Mouse (Mus musculus): ENCODE measurements around the gene Prmt1. TPM values are rescaled to one million over a fixed set of nuclear protein-coding genes. Genes with fewer than 3 reads are reported as not detected.

The Prmt1 gene
- polyA plus RNA-seq, 1 experiment from 2014 or later = 258 TPM

GRCm38 (mm10) chr7:45004546-45004945 lies 18.2 kb upstream of the Prmt1 start:
- Histone ChIP-seq H3K27me3 (ENCODE audit: control insufficient read depth, insufficient read depth, low read length) (no peaks in the 10 kb centered on the region), H3K27ac (ENCODE audit: low read depth, low read length) (no peak overlapping the region)
- WGBS = 47% methylated on average over 3 of the region's 3 CpGs

DNA sequence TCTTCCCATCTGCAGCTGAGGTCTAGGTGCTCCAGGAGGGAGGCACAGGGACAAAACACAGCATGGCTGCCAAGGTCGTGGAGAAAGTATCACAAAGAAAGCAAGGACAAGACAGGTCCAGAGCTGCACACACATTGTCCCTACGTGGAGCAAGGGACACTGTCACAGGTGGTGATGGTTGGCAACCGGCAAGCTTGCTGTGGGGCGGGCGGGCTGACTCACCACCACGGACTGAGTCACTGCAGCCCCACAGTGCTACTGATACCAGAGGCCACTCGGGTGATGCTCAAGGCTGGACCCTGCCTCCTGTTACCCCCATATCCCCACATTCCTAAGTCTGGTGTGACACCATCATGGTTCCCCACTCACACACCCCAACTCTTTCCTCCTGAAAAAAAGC lies 16.1 kb upstream of the Prmt1 start:
- no peak overlapping the region for H3K27ac ChIP-seq (ENCODE audit: low read depth, low read length)
- H3K4me3 ChIP-seq (ENCODE audit: low read length) = no peak overlapping the region
- H3K4me1 ChIP-seq (ENCODE audit: control insufficient read depth, insufficient read depth, low read length) = peaks cover 15% of the 10 kb centered on the region
- ATAC-seq (ENCODE audit: low FRiP score, low TSS enrichment) = no peak
- H3K9me3 ChIP-seq (ENCODE audit: control insufficient read depth, low read length) = no peaks in the 10 kb centered on the region
- 90% methylated on average over 7 of the region's 7 CpGs for WGBS
- no peaks in the 10 kb centered on the region for H3K27me3 ChIP-seq (ENCODE audit: control insufficient read depth, insufficient read depth, low read length)
- peaks cover 76% of the 10 kb centered on the region for H3K36me3 ChIP-seq (ENCODE audit: control insufficient read depth, insufficient read depth, low read length)
- no peak overlapping the region for H3K9ac ChIP-seq (ENCODE audit: low read depth, low read length)
- no peak overlapping the region for H3K4me2 ChIP-seq (replicated peaks; ENCODE audit: low read depth, low read length)

More at GRCm38 (mm10) chr7:45004546-45004945, 18.2 kb upstream of the Prmt1 start:
- peaks cover 97% of the 10 kb centered on the region for H3K36me3 ChIP-seq (ENCODE audit: control insufficient read depth, insufficient read depth, low read length)
- H3K9ac ChIP-seq (ENCODE audit: low read depth, low read length) = no peak overlapping the region
- H3K4me3 ChIP-seq (ENCODE audit: low read length) = no peak overlapping the region
- no peak overlapping the region for H3K4me2 ChIP-seq (replicated peaks; ENCODE audit: low read depth, low read length)
- peaks cover 10% of the 10 kb centered on the region for H3K4me1 ChIP-seq (ENCODE audit: control insufficient read depth, insufficient read depth, low read length)
- no peaks in the 10 kb centered on the region for H3K9me3 ChIP-seq (ENCODE audit: control insufficient read depth, low read length)
- no peak for ATAC-seq (ENCODE audit: low FRiP score, low TSS enrichment)

- Histone ChIP-seq H3K27ac (ENCODE audit: low read depth, low read length) (no peak overlapping the region), H3K4me1 (ENCODE audit: control insufficient read depth, insufficient read depth, low read length) (peaks cover 28% of the 10 kb centered on the region), H3K36me3 (ENCODE audit: control insufficient read depth, insufficient read depth, low read length) (peaks cover 62% of the 10 kb centered on the region), H3K27me3 (ENCODE audit: control insufficient read depth, insufficient read depth, low read length) (no peaks in the 10 kb centered on the region), H3K9me3 (ENCODE audit: control insufficient read depth, low read length) (no peaks in the 10 kb centered on the region), H3K4me3 (ENCODE audit: low read length) (no peak overlapping the region), H3K4me2 (replicated peaks; ENCODE audit: low read depth, low read length) (no peak overlapping the region), H3K9ac (ENCODE audit: low read depth, low read length) (no peak overlapping the region)
- ATAC-seq (ENCODE audit: low FRiP score, low TSS enrichment) = no peak
- 79% methylated on average over 21 of the region's 21 CpGs for whole genome bisulfite sequencing
Measured at GRCm38 (mm10) chr7:45000539-45001114, 14.3 kb upstream of the Prmt1 start.

DNA sequence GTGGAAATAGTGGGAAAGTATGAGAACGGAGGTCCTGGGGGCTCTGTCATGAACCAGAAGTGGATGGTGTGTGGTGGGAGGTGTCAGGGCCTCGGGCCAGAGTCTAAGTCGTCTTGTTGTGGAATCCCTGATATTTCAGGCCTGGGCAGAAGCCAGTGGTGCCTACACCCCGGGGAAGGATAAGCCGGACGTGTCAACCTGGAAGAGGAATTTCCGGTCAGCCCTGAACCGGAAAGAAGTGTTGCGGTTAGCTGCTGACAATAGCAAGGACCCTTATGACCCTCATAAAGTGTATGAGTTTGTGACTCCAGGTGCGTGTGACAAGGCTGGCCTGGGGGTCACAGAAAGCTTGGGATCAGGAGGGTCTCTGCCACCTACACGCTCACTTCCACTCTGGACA lies 13.4 kb upstream of the Prmt1 start:
- Histone ChIP-seq H3K9ac (ENCODE audit: low read depth, low read length) (no peak overlapping the region), H3K27me3 (ENCODE audit: control insufficient read depth, insufficient read depth, low read length) (no peaks in the 10 kb centered on the region), H3K4me3 (ENCODE audit: low read length) (no peak overlapping the region), H3K9me3 (ENCODE audit: control insufficient read depth, low read length) (no peaks in the 10 kb centered on the region), H3K36me3 (ENCODE audit: control insufficient read depth, insufficient read depth, low read length) (peaks cover 63% of the 10 kb centered on the region), H3K4me1 (ENCODE audit: control insufficient read depth, insufficient read depth, low read length) (peaks cover 28% of the 10 kb centered on the region), H3K4me2 (replicated peaks; ENCODE audit: low read depth, low read length) (no peak overlapping the region; the same call in 1 of the 2 replicates), H3K27ac (ENCODE audit: low read depth, low read length) (no peak overlapping the region)
- WGBS = 63% methylated on average over 11 of the region's 11 CpGs
- ATAC-seq (ENCODE audit: low FRiP score, low TSS enrichment) = no peak

DNA sequence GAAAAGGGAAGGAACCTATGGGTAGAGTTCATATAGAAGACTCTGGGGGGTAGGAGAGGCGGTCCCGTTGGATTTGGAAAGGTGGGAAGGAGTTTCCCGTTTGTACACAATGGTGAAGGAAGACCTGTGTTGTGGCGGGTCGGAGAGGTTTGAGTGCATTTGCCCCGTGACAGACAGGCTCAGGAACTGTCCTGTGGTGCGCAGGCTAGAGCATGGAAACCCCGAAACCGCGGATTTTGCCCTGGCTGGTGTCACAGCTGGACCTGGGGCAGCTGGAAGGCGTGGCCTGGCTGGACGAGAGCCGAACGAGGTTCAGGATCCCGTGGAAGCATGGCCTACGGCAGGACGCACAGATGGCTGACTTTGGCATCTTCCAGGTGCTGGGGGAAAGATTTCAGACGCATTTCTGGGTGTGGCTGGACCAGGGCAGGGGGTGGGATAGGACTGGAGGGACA lies 12.2 kb upstream of the Prmt1 start, which contains the start of gene Bcl2l12:
Gene Bcl2l12 (minus strand): TSS at position 212 of the 455 bp plus-strand sequence.
- no peaks in the 10 kb centered on the region for H3K9me3 ChIP-seq (ENCODE audit: control insufficient read depth, low read length)

DNA sequence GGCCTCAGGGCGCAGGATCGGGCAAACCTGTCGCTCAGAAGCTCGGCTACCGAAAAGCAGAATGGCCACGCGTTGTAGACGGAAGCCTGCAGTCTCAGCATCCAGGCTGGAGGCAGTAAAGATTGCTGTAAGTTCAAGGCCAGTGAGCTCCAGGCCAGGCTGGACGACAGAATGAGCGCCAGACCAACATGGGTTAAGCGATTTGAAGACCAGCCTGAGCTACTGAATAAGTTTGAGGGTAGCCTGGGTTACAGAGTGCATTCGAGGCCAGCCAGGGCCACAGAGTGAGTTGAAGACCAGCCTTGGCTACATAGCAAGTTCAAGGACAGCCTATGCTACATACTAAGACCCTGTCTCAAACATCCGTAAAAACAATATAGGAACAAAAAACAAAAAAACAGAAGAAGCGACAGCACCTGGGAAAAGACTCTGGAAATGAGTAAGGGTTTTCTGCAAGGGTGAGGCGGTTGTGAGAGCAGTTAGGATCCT lies 11.6 kb upstream of the Prmt1 start:
- WGBS = 4% methylated on average over 15 of the region's 15 CpGs
- peak overlapping the region; percentile 91 for H3K4me2 ChIP-seq (replicated peaks; ENCODE audit: low read depth, low read length)
- H3K27me3 ChIP-seq (ENCODE audit: control insufficient read depth, insufficient read depth, low read length) = no peaks in the 10 kb centered on the region
- no peaks in the 10 kb centered on the region for H3K9me3 ChIP-seq (ENCODE audit: control insufficient read depth, low read length)
- peak overlapping the region; percentile 79 for H3K4me3 ChIP-seq (ENCODE audit: low read length)
- peak; percentile 2; the same call in 1 of the 2 replicates for ATAC-seq (ENCODE audit: low FRiP score, low TSS enrichment)
- peaks cover 64% of the 10 kb centered on the region for H3K36me3 ChIP-seq (ENCODE audit: control insufficient read depth, insufficient read depth, low read length)
- H3K9ac ChIP-seq (ENCODE audit: low read depth, low read length) = peak overlapping the region; percentile 77
- peak overlapping the region; percentile 78 for H3K27ac ChIP-seq (ENCODE audit: low read depth, low read length)
- peaks cover 28% of the 10 kb centered on the region for H3K4me1 ChIP-seq (ENCODE audit: control insufficient read depth, insufficient read depth, low read length)

More for the DNA sequence above, 12.2 kb upstream of the Prmt1 start, which contains the start of gene Bcl2l12:
- Histone ChIP-seq H3K36me3 (ENCODE audit: control insufficient read depth, insufficient read depth, low read length) (peaks cover 64% of the 10 kb centered on the region), H3K27me3 (ENCODE audit: control insufficient read depth, insufficient read depth, low read length) (no peaks in the 10 kb centered on the region), H3K27ac (ENCODE audit: low read depth, low read length) (peak within 1 kb of the TSS; percentile 78), H3K4me1 (ENCODE audit: control insufficient read depth, insufficient read depth, low read length) (peaks cover 28% of the 10 kb centered on the region), H3K4me3 (ENCODE audit: low read length) (peak within 1 kb of the TSS; percentile 79), H3K9ac (ENCODE audit: low read depth, low read length) (peak within 1 kb of the TSS; percentile 77), H3K4me2 (replicated peaks; ENCODE audit: low read depth, low read length) (peak within 1 kb of the TSS; percentile 91)
- 2% methylated on average over 18 of the region's 18 CpGs for WGBS
- ATAC-seq (ENCODE audit: low FRiP score, low TSS enrichment) = 0 out of 2 replicates have a peak, but pooled peaks have one; percentile 12

DNA sequence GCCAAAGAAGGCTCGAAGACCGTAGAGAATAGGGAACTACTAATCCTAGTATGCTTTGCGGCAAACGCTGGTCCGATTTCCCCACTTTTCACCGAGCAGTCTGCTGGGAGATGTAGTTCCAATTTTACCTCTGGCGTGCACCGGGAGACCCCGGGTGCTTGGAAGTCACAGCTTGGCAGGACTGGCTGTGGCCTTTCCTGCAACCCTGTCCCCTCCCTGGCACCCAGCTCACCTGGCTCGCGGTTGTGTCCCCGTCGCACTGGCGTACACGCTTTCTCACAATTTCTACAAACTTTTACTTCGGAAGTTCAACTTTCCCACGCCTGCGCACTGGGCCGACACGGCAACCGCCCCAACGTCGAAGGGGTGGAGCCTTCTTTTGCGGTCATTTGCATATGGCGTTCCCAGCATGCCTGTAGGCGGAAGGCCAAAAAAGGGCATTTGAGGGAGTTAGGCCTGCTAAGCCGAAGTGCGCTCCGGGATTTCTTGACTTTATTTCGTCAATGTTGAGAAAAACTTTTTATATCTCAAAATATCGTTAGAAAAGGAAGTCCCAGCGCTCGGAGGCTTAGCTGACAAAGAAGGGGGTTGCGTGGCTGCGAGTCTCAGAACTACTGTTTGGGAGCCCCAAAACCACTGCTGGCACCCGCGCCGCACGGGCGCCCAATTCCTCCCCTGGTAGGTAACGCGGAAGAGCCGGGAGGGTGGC lies 11.0 kb upstream of the Prmt1 start, which contains the start of gene Irf3:
Gene Irf3 (plus strand): TSS at position 418 of the 709 bp plus-strand sequence.
- H3K9me3 ChIP-seq (ENCODE audit: control insufficient read depth, low read length) = no peaks in the 10 kb centered on the region
- peaks cover 28% of the 10 kb centered on the region for H3K4me1 ChIP-seq (ENCODE audit: control insufficient read depth, insufficient read depth, low read length)
- peak within 1 kb of the TSS; percentile 77 for H3K9ac ChIP-seq (ENCODE audit: low read depth, low read length)
- H3K4me3 ChIP-seq (ENCODE audit: low read length) = peak within 1 kb of the TSS; percentile 79
- peak within 1 kb of the TSS; percentile 91 for H3K4me2 ChIP-seq (replicated peaks; ENCODE audit: low read depth, low read length)
- H3K27ac ChIP-seq (ENCODE audit: low read depth, low read length) = peak within 1 kb of the TSS; percentile 78
- WGBS = under 1% methylated on average over 43 of the region's 43 CpGs
- peak; percentile 92 for ATAC-seq (ENCODE audit: low FRiP score, low TSS enrichment)
- H3K27me3 ChIP-seq (ENCODE audit: control insufficient read depth, insufficient read depth, low read length) = no peaks in the 10 kb centered on the region
- H3K36me3 ChIP-seq (ENCODE audit: control insufficient read depth, insufficient read depth, low read length) = peaks cover 64% of the 10 kb centered on the region

DNA sequence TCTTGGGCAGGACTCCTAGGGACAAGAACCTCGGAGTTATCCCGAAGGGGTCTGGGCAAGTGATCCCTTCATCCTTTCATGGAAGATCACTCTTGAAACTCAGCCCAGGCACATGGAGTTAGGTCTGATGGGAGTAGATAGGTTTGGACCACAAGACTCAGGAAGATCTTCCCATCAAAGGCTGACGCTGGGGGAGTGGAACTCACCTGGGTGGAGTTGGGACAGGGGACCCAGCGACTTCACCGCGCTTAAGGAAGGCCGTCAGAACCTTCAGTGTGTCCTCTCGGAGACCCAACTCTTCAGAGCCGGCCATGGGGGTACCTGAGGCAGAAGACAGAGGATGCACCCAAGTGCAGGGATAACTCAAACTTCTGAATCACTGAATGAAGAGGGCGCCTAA lies 10.3 kb upstream of the Prmt1 start:
- H3K4me1 ChIP-seq (ENCODE audit: control insufficient read depth, insufficient read depth, low read length) = peaks cover 26% of the 10 kb centered on the region
- no peaks in the 10 kb centered on the region for H3K27me3 ChIP-seq (ENCODE audit: control insufficient read depth, insufficient read depth, low read length)
- no peaks in the 10 kb centered on the region for H3K9me3 ChIP-seq (ENCODE audit: control insufficient read depth, low read length)
- H3K27ac ChIP-seq (ENCODE audit: low read depth, low read length) = peak overlapping the region; percentile 51; the same call in 1 of the 2 replicates
- peaks cover 64% of the 10 kb centered on the region for H3K36me3 ChIP-seq (ENCODE audit: control insufficient read depth, insufficient read depth, low read length)
- peak overlapping the region; percentile 91 for H3K4me2 ChIP-seq (replicated peaks; ENCODE audit: low read depth, low read length)
- ATAC-seq (ENCODE audit: low FRiP score, low TSS enrichment) = no peak
- H3K9ac ChIP-seq (ENCODE audit: low read depth, low read length) = peak overlapping the region; percentile 77
- 13% methylated on average over 10 of the region's 10 CpGs for WGBS
- H3K4me3 ChIP-seq (ENCODE audit: low read length) = peak overlapping the region; percentile 79

Measured in kidney, embryonic 14.5 days (tissue).